Mouse (Mus musculus) C2C12 (cell line): ENCODE measurements around the gene Myh10.

Experiments
- CTCF ChIP-seq: IDR thresholded peaks from one replicate; pipeline ENCODE4 v1.5.1; 2011; ENCODE audit not compliant: control insufficient read depth, insufficient read depth, insufficient read length
- MAX ChIP-seq: IDR thresholded peaks from one replicate; pipeline ENCODE4 v1.6.1; 2011; ENCODE audit warnings: mild to moderate bottlenecking, control low read depth

DNA sequence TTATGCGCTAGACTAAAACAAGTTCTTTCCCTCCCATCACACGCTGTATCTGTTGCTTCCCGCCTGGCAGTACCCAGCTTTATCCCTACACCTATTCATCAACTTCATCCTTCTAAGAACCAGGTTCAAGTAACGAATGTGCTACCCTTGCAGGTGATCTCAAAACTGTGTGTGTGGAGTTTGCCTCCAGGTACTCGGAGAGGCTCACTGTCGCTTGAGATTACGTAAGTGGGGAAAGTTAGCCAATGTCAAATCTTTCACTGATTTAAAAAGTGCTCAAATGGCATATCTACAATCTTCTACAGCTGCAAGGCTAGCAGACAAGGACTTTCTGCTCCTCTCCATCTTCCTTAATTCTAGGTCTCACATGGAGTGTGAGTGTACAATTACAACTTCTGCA, 159.5 kb downstream of the Myh10 start:
- TF ChIP-seq MAX: no peak
- TF ChIP-seq CTCF: no peak
